Mouse (Mus musculus): ENCODE results near the gene Nectin2. TPM values are rescaled to one million over a fixed set of nuclear protein-coding genes. Genes with fewer than 3 reads are reported as not detected.
"Not testable (repeated sequence)": the region's sequence is repeated elsewhere in the genome, so short reads cannot be mapped to it uniquely, and the experiment has no call there.

Nectin2 gene
- polyA plus RNA-seq, 1 experiment: 12.7 TPM

DNA sequence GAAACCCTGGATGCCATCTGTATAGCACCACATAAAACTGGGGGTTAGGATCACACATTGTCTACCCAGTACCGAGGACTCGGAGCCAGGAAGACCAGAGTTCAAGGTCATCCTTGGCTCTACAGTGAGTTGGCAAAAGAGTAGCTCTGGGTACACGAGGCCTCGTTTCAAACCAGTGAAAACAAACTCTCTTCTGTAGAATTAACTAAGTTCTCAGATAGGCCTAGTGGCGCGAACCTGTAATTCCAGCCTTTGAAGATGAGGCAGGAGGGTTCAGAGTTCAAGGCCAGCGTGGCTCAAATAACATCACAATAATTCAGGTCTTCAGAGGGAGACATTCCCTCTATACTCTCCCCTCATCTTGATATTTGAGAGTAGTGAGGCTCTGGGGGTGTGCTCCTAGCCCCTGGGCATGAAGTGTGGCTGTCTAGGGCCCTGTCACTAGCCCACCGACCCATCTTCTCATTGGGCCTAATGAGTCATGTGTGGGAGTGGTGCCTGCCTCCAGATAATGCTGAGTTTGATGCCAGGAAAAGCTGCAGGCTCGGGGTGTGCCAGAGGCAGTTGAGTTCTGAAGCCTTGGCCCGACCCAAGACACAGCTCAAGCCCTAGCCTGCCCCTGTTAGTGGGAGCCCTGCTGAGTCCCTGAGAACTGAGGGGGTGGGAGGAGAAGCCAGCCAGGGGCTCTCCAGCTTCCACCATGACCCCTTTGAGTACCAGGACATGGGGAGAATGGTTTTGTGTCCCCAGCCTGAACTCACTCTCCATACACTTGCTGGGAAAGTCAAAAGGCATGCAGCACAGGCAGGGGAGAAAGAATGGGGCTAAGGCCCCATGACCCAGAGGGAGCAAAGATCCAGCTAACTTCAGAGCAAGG lies 55.7 kb downstream of the Nectin2 start:
- Histone ChIP-seq H3K27ac (ENCODE audit: insufficient read depth, low read depth, low read length) (peak overlapping the region; percentile 98), H3K4me1 (ENCODE audit: control insufficient read depth, insufficient read depth, low read length) (peaks cover 41% of the 10 kb centered on the region)
- TF ChIP-seq CTCF (IDR thresholded peaks at IDR 0.05; ENCODE audit: low read depth, low read length): no peak
- TF ChIP-seq POLR2A (IDR thresholded peaks at IDR 0.05; ENCODE audit: borderline replicate concordance, low read depth, low read length): no peak; the same call in 1 of the 2 replicates

DNA sequence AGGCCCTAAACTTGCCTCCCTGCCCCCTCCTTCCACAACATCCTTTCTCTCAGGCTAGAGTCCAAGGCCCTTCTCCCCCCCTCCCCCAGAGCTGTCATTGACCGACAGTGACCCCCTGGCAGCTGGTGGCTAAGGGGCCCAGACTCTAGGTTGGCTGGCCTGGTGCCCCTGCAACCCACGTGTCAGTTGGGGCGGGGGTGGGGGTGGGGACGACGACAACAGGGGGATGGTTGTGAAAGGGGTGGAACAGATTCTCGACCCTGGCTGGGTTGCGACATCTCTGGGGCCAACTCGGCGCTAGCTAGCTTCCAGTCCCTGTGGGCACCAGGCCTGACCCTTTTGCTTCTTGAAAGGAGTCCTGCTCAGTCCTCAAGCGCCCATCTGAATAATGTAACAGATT lies 56.9 kb downstream of the Nectin2 start:
- Histone ChIP-seq H3K27ac (ENCODE audit: insufficient read depth, low read depth, low read length) (peak overlapping the region; percentile 98), H3K4me1 (ENCODE audit: control insufficient read depth, insufficient read depth, low read length) (peaks cover 37% of the 10 kb centered on the region), H3K4me3 (ENCODE audit: insufficient read depth, low read length) (no peak overlapping the region)
- TF ChIP-seq CTCF (IDR thresholded peaks at IDR 0.05; ENCODE audit: low read depth, low read length) (no peak), POLR2A (IDR thresholded peaks at IDR 0.05; ENCODE audit: borderline replicate concordance, low read depth, low read length) (no peak)

More for the DNA sequence above, 55.7 kb downstream of the Nectin2 start:
- H3K4me3 ChIP-seq (ENCODE audit: insufficient read depth, low read length): no peak overlapping the region

DNA sequence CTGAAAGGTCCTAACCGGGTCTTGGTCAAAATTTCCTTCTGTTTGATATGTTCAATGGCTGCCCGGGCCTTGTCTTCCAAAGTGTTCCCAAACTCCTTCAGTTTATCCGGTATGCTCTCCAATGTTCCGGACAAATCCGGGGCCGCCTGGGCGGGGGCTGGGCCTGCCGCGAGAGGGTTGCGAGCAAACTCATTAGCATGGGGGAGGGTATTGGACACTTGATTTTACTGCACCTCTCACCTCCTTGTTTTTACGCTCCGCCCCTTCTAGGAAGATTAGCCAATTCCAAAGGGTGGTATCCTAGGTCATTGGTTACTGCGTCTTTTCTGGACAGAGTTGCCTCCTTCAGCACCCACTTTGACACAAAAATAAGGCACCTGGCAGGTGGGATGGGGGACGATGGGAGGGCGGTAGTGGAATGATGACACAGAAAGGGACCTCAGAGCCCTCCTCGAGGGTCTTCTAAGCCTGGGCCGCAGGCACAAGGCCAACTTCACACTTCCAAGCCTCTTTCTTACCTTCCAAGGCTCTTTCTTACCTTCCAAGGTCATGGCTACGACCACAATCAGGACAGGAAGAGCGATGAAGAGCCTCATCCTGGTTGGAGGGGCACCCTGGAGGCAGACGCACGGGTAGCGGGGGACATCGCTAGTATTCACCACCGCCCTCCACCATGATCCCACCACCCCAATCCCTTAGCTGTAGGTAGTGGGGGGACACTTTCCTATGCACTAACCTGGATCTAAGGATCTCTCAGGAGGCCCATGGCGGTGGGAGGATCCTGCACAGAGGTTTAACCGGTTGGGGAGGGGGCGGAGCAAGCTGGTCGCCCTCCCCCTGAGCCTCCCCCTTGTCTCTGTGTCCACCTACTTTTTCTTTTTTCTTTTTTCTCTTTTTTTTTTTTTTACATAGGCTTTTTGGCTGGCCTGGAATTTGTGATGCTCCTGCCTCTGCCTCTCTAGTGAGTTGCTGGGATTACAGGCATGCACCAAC lies 58.1 kb downstream of the Nectin2 start, which contains the start of gene Apoc1:
TSS of gene Apoc1 (minus strand) at position 788 of the 993 bp plus-strand sequence.
- Histone ChIP-seq H3K4me1 (ENCODE audit: control insufficient read depth, insufficient read depth, low read length) (peaks cover 37% of the 10 kb centered on the region), H3K4me3 (ENCODE audit: insufficient read depth, low read length) (no peak within 1 kb of the TSS), H3K27ac (ENCODE audit: insufficient read depth, low read depth, low read length) (peak within 1 kb of the TSS; percentile 98)
- TF ChIP-seq CTCF (IDR thresholded peaks at IDR 0.05; ENCODE audit: low read depth, low read length): no peak
- no peak for TF ChIP-seq POLR2A (IDR thresholded peaks at IDR 0.05; ENCODE audit: borderline replicate concordance, low read depth, low read length)

DNA sequence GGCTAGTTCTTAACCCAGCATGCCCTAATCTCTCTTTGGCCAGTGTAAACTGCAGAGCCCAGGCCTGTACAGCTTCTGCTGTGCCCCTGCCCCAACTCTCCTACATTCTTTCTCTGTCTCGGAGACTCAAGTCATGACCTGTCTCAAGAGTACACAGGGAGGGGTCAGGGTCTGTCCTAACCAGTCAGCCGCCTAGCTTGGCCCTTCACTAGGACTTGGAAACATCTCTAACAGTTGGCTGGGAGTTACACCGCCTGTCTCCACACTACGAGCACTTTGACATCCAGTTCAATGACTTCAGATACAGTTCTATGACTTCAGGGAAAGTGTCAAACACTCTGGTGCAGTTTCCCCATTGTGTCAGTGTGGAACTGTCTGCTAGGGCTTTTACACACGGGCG lies 58.8 kb downstream of the Nectin2 start:
- no peak for TF ChIP-seq CTCF (IDR thresholded peaks at IDR 0.05; ENCODE audit: low read depth, low read length)
- TF ChIP-seq POLR2A (IDR thresholded peaks at IDR 0.05; ENCODE audit: borderline replicate concordance, low read depth, low read length): no peak
- no peak overlapping the region for H3K4me3 ChIP-seq (ENCODE audit: insufficient read depth, low read length)
- H3K4me1 ChIP-seq (ENCODE audit: control insufficient read depth, insufficient read depth, low read length): peaks cover 42% of the 10 kb centered on the region
- no peak overlapping the region for H3K27ac ChIP-seq (ENCODE audit: insufficient read depth, low read depth, low read length)

DNA sequence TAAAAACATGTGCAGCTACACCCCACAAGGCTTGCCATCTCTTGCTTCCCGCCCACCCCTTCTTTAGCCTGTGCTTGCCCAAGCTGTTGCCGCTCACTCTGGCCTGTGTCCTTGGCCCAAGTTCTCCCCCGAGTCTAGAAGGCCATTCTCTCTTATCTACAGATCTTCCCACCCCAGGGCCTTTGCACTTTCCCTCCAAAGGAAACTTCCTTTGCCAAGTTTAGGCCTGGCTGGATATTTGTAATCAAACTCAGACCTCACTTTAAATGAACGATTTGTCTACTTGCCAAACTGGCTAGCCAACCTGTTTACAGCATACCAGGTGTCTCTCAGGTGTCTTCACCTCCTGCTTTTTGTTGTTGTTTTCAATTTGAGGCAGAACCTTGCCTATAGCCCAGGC lies 59.4 kb downstream of the Nectin2 start:
- Histone ChIP-seq H3K4me3 (ENCODE audit: insufficient read depth, low read length) (no peak overlapping the region), H3K27ac (ENCODE audit: insufficient read depth, low read depth, low read length) (no peak overlapping the region), H3K4me1 (ENCODE audit: control insufficient read depth, insufficient read depth, low read length) (peaks cover 38% of the 10 kb centered on the region)
- TF ChIP-seq CTCF (IDR thresholded peaks at IDR 0.05; ENCODE audit: low read depth, low read length) (no peak), POLR2A (IDR thresholded peaks at IDR 0.05; ENCODE audit: borderline replicate concordance, low read depth, low read length) (no peak)

DNA sequence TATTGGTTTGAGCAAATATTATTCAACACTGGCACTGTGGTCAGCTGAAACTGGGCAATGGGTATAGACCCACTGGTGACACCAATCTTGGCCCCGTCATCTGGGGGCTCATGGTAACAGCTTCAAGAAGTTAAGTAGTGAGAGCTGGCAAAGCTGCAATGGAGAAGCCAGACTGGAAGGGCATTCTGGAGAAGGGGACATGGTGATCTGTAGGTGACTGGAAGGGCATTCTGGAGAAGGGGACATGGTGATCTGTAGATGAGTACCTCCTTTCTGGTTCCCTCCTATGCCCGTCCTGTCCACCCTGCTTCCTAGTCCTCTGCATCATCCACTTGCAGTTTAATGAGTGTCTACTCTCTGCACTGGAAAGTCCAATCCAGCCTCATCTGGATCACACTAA lies 61.7 kb downstream of the Nectin2 start:
- no peak overlapping the region for H3K4me3 ChIP-seq (ENCODE audit: insufficient read depth, low read length)
- H3K27ac ChIP-seq (ENCODE audit: insufficient read depth, low read depth, low read length): no peak overlapping the region
- H3K4me1 ChIP-seq (ENCODE audit: control insufficient read depth, insufficient read depth, low read length): peaks cover 34% of the 10 kb centered on the region
- TF ChIP-seq CTCF (IDR thresholded peaks at IDR 0.05; ENCODE audit: low read depth, low read length) (no peak), POLR2A (IDR thresholded peaks at IDR 0.05; ENCODE audit: borderline replicate concordance, low read depth, low read length) (no peak)

DNA sequence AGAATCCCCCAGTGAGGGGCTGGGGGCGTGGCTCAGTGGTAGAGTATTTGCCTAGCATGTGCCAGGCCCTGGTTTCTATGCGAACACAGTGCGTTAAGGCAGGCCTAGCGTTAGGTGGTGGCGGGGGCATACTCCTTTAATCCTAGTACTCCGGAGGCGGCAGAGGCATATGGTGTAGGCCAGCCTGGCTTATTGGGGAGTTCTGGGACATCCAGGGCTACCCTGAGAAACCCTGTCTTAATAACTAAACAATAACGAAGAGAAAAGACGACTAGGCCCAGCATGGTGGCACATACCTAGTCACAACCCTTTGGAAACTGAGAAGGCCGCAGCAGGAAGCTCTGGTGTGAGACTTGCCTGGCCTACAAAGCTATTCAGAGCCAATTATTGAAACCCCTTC lies 62.2 kb downstream of the Nectin2 start:
- Histone ChIP-seq H3K4me1 (ENCODE audit: control insufficient read depth, insufficient read depth, low read length) (peaks cover 35% of the 10 kb centered on the region), H3K4me3 (ENCODE audit: insufficient read depth, low read length) (no peak overlapping the region), H3K27ac (ENCODE audit: insufficient read depth, low read depth, low read length) (no peak overlapping the region)
- no peak for TF ChIP-seq CTCF (IDR thresholded peaks at IDR 0.05; ENCODE audit: low read depth, low read length)

DNA sequence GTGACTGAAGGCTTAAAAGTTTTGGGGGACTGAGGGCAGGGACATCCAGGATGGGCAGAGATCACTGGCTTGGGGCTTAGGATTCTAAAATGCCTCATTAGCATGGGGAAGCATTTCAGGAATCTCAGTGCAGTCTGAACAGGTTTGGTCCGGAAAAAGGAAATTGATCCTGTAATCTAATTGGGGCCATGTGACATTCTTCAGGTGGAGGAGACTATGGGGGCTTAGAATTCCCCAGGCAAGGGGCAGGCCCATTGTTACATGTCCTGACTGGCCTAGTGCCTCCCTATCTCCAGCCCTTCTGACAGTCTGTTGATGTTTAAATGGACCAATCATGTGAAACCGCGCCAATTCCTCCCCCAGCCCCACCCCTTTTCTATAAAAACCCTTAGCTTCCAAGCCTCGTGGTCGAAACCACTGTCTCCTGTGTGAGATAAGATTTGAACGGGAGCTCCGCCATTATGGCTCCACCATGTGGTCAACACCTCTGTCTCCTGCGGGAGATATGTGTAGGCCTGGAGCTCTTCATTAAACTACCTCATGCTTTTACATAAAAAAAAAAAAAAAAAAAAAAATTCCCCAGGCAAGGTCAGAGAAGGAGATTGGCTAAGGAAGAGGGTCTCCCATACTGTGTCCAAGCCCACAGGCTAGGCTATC lies 63.2 kb downstream of the Nectin2 start:
- not testable (repeated sequence) for H3K4me3 ChIP-seq (ENCODE audit: insufficient read depth, low read length); H3K27ac ChIP-seq (ENCODE audit: insufficient read depth, low read depth, low read length)
- H3K4me1 ChIP-seq (ENCODE audit: control insufficient read depth, insufficient read depth, low read length): peaks cover 31% of the 10 kb centered on the region

DNA sequence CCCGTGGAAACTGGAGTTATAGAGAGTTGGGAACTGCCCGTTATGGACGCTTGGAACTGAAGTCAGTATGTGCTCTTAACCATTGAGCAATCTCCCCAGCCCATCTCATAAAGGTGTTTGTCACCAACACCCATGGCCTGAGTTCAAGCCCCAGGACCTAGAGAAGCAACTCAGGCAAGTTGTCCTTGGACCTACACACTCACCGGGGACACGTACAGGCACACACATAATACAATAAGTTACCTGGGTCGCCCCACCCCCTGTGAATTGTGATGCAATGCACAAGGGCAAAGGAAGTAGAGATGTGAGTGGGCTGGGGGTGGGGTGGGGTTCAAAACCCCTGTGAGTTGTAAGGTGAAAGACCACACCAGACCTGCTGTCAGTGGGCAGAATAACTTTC lies 63.8 kb downstream of the Nectin2 start:
- Histone ChIP-seq H3K4me1 (ENCODE audit: control insufficient read depth, insufficient read depth, low read length) (peaks cover 31% of the 10 kb centered on the region), H3K27ac (ENCODE audit: insufficient read depth, low read depth, low read length) (no peak overlapping the region), H3K4me3 (ENCODE audit: insufficient read depth, low read length) (no peak overlapping the region)
- TF ChIP-seq CTCF (IDR thresholded peaks at IDR 0.05; ENCODE audit: low read depth, low read length) (no peak), POLR2A (IDR thresholded peaks at IDR 0.05; ENCODE audit: borderline replicate concordance, low read depth, low read length) (no peak)
